Mouse (Mus musculus) adrenal gland, postnatal 14 days (tissue): ENCODE measurements around the gene Slc16a6. TPM values are rescaled to one million over a fixed set of nuclear protein-coding genes. Genes with fewer than 3 reads are reported as not detected.

Experiments used
- DNase-seq: peaks from one replicate; pipeline ENCODE4 v3.0.0; 2021; ENCODE audit warnings: mixed read lengths
- total RNA-seq: library from RNA; stranded (reverse); gene quantifications from 2 replicates; pipeline ENCODE4 v1.2.3, GENCODE M21; 2021

Slc16a6 gene
- total RNA-seq, 1 experiment from 2014 or later = 2.4 TPM

DNA sequence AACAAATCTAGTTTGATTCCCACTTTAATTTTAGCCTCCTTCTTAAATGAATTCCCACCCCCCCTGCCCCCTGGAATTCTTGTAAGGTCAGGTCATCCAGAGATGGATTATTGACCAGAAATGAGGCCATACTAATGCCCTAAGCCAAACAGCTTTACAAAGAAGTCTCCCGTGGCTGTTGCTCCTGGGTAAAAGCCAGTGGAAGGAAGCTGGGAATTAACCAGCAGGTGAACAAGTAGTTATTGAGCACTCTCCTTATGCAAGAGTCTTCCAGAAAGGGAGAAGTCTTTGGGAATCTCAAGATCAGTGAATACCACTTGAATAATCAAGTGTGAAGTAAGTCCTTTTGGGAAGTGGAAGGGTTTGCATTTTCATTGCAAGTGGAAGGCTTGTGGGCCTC is 13.7 kb upstream of the Slc16a6 start:
- DNase-seq = no peak

GRCm38 (mm10) chr11:109485398-109486045 is 12.1 kb upstream of the Slc16a6 start:
- DNase-seq = peak; percentile 65

GRCm38 (mm10) chr11:109480440-109480839 is 7.0 kb upstream of the Slc16a6 start:
- no peak for DNase-seq

DNA sequence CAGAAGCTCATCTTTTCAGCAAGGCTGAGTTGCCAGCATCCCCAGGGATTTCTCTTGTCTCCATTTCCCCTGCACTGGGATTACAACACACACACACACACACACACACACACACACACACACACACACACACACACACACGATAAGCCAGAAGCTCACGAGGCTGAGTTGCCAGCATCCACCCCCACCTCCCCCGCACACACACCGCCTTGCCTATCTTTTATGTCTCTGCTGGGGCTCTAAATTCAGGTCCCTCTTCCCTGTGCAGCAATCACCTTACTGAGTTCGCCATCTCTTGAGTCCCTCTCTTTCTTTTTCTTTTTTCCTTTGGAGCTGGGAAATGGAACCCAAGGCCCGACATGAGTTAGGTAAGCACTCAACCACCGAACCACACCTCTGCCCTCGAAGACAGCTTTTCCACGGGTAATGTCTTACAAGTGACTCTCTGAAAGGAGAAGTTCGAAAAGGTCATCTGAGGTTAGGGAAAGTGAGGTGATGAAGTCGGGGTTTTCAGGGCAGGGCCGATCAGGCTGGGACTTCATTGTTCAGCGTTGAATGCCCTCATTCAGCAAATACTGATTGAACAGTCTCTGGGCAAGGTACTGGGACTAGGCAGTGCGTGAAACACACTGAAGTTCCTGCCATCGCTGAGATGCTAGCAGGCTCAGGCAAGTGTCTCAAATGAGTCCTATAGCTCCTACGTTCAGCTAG is 6.3 kb upstream of the Slc16a6 start:
- DNase-seq = no peak

- DNase-seq = no peak
Observed at GRCm38 (mm10) chr11:109477606-109478380, 4.4 kb upstream of the Slc16a6 start.

- DNase-seq = no peak
Observed at GRCm38 (mm10) chr11:109476653-109477052, 3.3 kb upstream of the Slc16a6 start.

DNA sequence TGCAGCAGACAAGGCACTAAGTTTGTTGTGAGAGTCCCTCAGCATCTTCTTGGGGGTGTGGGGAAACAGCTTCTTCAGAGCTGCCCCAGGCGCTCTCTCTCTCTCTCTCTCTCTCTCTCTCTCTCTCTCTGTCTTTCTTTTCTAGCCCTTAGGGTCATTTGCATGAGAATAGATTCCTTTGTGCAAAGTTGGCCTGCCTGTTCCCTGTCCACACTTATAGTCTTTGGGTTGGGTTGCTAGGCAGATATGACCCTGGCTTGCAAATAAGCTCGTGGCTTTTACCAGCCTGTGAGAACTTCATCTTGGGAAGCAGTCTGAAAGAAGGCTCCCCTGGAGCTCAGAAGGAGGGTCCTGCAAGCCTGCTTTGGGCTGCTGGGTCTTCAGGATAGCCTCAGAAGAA is 2.8 kb upstream of the Slc16a6 start:
- DNase-seq = no peak

DNA sequence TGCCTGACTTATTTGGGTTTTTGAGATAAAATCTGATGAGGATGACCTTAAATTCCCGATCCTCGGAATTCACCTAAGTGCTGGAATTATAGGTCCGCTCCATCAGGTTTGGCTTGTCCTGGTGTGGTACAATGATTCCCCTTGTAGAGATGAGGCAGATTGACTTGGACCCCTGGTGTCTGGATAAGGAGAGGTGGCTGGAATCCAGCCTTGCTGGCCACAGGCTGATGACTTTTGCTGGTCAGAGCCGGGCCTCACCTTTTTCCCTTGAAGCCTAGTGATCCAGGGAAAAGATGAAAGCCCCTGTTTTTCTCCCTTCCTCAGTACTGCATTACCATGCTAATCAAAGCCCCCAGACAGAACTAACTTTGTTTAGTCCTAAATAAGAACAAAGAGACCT is 2.3 kb upstream of the Slc16a6 start:
- no peak for DNase-seq

- DNase-seq = no peak
Observed at GRCm38 (mm10) chr11:109474836-109475235, 1.4 kb upstream of the Slc16a6 start.

DNA sequence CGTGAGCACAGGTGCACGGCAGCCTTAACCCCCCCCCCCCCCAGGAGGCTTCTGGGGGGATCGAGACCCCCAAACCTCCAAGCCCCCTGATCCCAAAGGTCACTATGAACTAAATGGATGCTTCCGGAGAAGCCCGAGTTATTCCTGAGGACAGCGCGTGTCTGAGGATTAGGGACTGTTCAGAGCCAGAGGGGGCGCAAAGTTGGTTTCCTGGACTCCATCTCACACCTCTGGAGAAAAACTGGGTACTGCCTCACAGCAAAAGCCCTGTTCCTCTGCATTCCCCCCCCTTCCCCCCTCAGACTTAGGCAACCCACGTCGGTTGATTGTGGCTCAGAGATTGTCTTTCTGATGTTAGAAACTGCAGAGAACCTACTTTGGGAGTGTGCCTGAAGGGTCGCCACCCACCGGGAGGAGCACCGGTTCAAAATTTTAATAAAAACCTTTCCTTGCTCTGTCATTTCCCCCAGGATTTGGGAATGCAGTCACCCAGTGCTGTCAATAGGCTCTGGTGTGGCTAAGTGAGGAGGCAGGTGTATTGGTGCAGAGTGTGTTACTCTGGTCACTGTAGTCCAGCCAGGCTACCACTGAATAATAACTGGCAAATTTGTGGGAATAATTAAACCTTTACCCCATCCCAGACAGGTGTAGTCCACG is 816 bp upstream of the Slc16a6 start:
- no peak for DNase-seq

GRCm38 (mm10) chr11:109472821-109473170 is 602 bp downstream of the Slc16a6 start:
- no peak for DNase-seq

DNA sequence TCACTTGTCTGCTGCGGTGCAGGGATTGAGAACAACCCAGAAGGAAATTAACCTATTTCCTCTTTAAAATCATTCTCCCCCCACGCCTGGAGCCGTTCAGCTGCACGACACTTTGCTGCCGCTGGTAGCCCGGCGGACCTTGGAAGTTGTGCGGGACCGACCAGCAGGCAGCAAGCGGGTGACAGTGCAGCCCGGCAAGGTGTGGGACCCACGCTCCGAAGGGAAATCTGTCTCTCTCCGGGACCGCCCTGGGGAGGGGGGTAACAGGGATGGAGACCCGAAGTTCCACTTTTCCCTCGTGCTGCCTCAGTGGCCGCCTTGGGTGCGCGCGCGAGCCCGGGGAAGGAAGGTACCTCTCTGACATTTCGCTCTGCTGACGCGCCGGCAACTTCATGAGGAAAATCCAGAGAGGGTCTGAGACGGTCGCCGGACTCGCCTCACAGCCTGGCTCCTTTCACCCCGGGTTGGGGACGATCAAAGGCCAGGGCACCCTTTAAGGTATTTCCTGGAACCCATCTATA is 1.2 kb downstream of the Slc16a6 start:
- DNase-seq = peak; percentile 53

GRCm38 (mm10) chr11:109470921-109471861 is 2.2 kb downstream of the Slc16a6 start:
- no peak for DNase-seq

- DNase-seq = no peak
Observed at GRCm38 (mm10) chr11:109470170-109470569, 3.2 kb downstream of the Slc16a6 start.

DNA sequence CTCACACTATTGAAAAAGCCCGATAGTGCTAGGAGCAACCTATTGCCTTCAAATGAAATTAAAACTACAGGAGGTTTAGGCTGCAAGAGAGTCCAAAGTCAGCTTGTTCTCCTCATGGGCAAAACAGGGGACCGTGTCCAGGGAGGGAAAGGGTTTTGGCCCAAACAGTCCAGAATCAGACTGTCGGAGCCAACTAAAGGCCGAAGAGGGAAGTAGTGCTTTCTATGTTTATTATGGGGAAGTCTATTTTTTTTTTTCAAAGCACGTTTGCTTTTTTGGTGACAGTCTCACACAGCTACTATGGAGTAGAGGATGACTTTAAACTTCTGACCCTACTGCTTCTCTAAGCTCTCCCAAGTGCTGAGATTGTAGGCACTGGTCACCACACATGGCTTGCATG is 5.3 kb downstream of the Slc16a6 start:
- DNase-seq = no peak

- DNase-seq = peak; percentile 24
Observed at GRCm38 (mm10) chr11:109466987-109467386, 6.4 kb downstream of the Slc16a6 start.

GRCm38 (mm10) chr11:109465068-109465467 is 8.3 kb downstream of the Slc16a6 start:
- no peak for DNase-seq

GRCm38 (mm10) chr11:109460586-109460985 is 12.8 kb downstream of the Slc16a6 start:
- DNase-seq = no peak

DNA sequence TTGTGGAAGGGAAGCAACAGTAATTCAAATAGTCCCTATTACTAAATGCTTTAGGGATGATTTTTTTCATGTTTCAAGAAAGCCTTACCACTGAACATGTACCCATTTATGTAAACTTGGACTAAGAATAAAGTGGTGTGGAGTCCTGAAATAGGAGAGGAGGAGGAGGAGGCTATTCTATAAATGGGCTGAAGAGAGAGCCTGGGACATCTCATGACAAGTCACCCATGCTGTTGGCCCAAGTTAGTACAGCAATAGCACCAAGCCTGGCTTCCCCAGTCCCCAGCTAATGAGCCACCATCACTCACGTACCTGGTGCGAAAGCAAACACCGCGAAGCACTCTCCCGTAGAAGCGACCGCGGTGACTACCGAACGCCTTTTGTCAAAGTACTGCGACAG is 15.2 kb downstream of the Slc16a6 start:
- DNase-seq = no peak

DNA sequence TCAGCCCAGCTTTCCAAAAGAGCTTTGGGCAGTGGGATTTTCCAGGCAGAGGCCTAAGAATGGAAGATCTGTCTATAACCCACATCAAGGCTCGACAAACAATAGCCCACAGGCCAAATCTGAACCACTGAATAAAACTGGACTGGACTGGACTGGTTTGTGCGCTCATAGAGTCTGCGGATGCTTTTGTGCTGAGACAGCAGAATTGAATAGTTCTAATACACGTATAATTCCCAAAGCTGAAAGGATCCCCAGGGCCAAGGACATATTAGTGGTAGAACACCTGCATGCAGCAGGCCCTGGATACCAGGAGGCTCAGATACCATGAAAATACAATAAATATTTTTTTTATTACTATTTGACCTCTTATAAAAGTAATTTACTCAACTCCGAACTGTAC is 17.1 kb downstream of the Slc16a6 start:
- no peak for DNase-seq

DNA sequence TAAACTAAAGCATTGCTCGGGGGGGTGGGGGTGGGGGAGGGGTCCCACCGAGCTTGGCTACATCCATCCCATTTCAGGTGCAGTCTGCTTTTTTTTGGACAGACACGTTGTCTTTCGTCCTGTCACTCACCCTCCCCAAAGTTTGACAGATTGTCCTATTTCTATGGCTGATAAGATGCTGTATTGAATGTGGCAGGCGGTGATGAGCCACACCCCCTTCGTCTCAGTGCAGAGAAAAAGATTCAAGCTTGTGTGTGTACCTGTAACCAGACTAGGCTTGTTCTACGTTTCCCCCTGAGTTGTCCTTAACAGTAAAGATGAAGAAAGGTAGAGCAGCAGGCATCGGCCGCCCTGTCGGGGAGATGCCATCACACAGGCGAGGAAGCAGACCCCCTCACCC is 22.2 kb downstream of the Slc16a6 start:
- DNase-seq = no peak
